Mouse (Mus musculus): Measurements from ENCODE around the gene Tmem192.

Tmem192 gene

DNA sequence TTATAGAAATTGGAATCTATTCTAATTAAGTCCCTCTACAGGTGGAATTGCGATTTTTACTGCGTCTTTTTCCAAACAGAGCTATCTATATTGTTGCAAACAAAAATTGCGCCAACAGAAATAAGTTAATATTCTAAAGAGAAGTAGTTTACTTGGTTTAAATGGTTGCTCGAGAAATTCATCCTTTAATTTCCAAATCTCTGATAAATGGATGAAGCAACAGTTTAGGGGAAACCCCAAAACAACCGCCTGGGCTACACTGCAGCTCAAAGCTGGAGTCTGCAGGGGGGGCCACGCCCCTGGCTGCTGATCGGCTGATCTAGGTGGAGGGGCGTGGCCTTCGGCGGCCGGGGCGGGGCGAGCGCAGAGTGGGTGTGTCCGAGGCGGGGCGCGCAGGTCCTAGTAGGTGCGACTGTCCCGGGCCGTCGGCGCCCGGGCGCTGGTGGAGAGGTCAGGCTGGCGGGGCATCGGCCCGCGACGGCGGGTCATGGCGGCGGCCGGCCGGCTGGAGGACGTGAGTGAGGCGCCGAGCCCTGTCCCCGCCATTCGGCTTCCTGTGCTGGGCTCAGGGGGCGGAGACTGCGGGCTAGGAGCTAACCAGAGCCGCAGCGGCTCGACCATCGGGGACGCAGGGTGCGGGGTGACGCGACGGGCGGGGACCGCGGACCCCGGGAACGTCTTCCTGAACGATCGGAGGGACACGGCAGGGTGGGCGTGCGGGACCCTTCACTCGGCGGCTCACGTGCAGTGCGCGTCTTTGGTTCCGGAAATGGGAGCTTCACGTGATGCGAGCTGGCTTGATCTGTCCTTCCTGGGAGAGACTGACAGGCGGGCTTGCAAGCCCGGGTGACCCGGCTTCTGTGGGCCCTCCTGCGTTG is at the start of gene Tmem192:
TSS of gene Tmem192 (plus strand) at position 366 of the 878 bp plus-strand sequence.
- peak; percentile 95 for DNase-seq (ENCODE audit: low read depth, low spot score)

- DNase-seq (ENCODE audit: low read depth, low spot score), result no peak
Observed at GRCm38 (mm10) chr8:64898710-64899109, 48.3 kb upstream of the Tmem192 start.

GRCm38 (mm10) chr8:64900645-64901044 is 46.3 kb upstream of the Tmem192 start:
- DNase-seq (ENCODE audit: low read depth, low spot score), result no peak

DNA sequence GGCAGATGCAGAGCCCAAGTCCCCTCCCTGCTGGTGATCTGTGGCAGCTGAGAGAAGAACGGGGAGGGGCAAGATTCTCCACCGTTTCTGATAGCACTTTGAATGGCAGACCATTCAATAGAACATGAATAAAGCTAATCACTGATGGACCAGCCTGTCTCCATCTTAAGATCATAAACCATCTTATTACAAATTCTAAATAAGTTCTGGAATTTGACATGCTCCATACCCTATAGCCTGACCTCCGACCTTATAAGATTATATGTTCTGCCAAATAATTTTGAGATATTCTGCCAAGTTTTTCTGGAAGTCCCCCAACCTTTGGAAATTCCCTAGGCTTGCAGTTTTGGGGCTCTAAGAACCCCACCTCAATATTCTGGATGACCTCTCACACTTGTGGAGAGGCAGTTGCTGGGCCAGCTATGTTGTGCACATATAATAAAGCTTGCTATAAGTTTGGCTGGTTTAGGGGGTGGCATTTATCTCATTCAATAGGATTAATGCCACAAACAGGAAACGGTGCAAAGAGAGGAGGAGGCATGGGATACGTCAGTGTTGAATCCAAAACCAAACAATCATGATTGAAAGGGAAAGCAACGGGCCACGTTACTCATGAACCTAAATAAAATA is 45.3 kb upstream of the Tmem192 start:
- DNase-seq (ENCODE audit: low read depth, low spot score), result no peak

DNA sequence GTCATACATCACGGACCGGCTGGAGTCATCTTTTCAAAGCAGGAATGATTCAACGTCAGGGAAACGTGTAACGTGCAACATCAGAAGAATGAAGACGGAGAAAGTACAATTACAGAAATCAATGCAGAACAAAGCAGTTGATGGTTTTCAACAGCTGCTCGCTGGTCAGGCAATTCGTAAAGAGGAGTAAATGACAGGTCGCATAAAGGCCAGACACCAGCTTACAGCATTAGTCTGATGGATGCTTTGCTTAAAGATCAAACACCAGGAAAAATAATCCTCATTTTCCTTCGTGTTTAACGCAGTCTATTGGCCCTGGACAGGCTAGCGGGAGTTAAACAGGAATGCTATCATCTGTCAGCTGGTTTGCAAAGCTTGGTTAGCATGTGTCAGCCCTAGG is 44.8 kb upstream of the Tmem192 start:
- no peak for DNase-seq (ENCODE audit: low read depth, low spot score)

DNA sequence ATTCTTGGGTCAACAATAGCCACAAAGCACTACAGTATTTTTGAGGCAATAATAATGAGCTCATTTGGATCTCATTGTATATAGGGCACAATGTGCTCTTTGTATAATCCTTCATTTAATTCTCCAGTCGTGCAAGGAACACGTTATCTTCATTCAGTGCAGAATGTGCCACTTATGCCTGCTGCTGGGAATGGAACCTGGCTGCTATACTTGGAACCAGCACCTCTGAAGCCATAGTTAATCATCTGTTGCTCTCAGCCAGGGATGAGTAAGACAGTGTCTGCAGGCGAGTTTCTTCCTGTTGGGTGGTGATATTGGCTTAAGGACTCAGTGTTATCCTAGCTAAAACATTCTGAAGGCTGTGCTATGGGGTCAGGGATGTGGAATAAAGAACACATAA is 43.2 kb upstream of the Tmem192 start:
- DNase-seq (ENCODE audit: low read depth, low spot score), result peak; percentile 74

- no peak for DNase-seq (ENCODE audit: low read depth, low spot score)
Observed at GRCm38 (mm10) chr8:64910026-64910425, 37.0 kb upstream of the Tmem192 start.

DNA sequence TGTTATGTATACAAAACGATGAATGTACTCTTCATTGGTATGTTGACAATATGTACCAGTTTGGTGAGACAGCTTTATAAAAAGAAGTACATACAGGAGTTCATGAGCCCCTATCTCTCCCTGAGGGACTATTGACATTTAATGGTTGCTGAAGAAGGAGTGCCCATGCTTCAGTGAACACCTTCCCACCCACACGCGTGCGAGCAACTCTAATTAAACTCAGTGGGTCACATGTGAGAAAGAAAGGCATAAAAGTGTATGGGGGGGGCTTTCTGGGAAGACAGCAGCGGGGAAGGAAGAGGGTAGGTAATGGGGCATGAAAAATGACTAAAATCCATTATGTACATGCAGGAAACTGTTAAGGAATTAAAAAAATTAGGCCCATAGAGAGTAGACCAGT is 30.2 kb upstream of the Tmem192 start:
- DNase-seq (ENCODE audit: low read depth, low spot score), result no peak

DNA sequence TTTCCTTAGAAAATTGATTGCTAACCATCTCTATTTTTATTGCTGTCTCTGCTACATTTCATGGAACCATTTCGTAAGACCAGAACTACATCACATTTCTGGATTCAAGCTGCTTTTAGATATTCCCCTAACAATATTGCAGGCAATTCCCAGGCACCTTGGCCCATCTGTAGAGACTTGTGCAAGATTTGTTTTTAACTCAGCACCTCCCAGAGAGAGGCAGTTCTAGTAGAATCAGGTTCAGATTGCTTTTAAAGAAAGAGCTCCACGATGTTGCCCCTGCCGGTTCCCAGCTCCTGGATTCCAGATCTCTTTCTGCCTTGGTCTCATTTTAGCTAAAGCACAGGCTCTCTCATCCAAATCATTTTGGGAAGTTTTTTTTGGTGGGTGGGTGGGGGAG is 23.7 kb upstream of the Tmem192 start:
- DNase-seq (ENCODE audit: low read depth, low spot score), result peak; percentile 51

DNA sequence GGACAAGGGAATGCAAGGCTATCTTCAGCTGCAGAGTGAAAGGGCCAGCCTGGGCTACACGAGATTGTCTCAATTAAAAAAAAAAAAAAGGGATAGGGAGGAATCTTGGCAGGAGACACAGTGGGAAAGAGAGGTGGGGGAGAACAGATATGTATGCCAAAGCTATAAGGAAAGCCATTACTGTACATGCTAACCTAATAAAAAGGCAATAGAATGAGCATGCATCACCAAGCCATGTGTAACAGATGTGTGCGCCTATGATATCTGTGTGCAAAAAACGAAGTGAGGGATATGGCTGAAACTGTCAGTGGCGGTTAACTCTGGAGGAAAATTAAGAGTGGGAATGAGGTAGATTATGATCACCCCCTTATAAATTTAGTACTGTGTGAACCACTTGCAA is 21.2 kb upstream of the Tmem192 start:
- DNase-seq (ENCODE audit: low read depth, low spot score), result no peak

DNA sequence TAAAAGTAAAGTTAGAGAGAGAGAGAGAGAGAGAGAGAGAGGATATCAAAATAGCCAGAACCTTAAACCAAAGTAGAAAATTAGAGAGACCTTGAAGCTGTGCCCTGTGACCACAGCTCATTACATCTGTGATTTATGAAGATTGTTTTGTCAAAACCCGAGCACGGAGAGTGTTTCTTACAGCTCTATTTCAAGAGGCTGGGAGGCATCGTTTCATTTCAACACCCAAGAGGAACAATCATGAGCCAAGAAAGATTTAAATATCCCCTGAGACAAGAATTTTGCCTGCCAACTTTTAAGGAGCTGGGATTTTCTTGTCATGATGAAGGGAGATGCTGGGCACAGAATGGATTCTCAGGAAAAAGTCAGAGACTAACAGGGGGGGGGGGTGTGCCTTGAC is 20.6 kb upstream of the Tmem192 start:
- DNase-seq (ENCODE audit: low read depth, low spot score), result peak; percentile 88

DNA sequence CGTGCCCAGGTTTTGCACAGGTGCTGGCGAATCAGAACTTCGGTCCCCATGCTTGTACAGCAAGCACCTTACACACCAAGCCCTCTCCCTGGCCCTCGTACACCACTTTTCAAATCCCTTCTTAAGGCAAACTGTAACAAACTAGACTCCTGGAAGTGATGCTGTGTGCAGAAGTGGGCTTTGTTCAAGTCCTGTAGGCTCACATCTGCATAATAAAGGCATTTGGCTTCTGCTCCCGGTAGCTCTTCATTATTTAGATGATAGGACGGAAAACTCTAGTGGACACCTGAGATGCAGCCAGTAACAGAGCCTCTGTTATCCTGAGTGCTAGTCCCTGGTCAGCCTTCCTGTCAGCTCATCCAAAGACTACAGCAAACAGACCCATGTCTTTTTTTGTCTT is 18.0 kb upstream of the Tmem192 start:
- no peak for DNase-seq (ENCODE audit: low read depth, low spot score)

DNA sequence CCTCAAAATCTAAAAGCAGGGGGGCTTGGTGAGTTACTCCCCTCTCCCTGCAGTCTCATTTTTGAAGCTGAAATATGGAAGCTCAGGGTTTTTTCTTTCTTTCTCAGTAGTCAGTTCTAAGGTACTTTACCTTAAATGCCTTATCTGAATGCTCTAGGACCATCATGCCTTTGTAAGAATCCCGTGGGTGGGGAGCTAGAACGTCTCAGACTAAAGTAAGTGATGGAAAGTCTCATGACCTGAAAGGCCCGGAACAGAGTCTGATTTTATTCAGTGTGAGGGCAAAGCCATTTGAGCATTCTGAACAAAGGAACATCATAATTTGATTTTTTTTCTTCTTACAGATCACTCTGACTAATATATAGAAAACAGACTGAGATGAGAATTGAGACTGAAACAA is 12.0 kb upstream of the Tmem192 start:
- DNase-seq (ENCODE audit: low read depth, low spot score), result peak; percentile 34

DNA sequence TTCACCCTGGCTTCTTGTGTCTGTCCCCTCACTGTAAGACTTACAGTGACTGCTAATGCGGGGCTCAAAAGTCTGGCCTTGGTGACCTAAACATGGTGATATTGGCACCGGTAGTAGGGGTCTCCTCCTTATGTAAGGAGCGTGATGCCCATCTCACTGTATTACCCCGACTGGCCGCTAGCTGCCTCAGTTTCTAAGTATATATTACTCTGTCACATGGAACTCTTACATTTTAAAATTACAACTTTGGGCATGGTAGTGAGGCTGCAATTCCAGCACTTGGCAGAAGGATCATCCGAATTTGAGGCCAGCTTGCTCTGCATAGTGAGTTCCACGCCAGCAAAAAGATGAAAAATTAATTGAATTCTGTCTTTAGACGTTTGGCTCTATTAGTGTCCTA is 6.0 kb upstream of the Tmem192 start:
- peak; percentile 12 for DNase-seq (ENCODE audit: low read depth, low spot score)

DNA sequence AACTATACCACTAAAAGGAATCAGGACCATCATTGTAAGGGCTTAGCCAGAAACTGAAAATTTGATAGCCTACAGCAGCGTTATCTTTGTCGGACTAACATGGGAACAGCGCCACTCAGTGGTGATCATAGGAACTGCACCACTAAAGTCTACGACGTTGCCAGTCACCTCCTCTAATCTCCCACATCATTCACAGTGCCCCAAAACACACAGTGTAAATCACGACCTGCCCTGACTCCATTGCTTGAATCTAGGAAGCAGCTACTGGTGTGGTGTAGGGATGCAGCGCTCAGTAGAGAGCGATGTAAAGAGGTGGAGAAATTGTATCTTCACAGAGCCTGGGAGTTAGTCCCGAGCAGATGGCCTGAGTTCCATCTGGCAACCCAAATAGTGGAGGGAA is 5.5 kb upstream of the Tmem192 start:
- peak; percentile 92 for DNase-seq (ENCODE audit: low read depth, low spot score)

DNA sequence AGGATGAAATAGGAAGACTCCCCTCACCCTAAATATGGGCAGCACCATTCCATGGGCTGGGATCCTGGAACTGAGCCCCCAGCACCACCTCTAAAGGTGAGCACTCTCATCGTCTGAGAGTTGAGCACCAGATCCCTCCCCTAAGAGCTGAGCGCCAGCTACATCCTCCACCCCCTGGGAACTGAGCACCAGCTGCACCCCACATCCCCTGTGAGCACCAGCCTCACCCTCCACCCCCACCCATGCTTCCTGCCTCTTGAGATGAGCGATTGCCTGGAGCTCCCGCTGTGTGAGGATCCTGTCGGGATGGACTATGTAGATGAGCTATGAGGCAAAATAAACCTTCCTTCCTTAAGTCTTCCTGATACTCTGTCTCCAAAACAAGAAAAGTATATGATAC is 4.0 kb upstream of the Tmem192 start:
- peak; percentile 82 for DNase-seq (ENCODE audit: low read depth, low spot score)

DNA sequence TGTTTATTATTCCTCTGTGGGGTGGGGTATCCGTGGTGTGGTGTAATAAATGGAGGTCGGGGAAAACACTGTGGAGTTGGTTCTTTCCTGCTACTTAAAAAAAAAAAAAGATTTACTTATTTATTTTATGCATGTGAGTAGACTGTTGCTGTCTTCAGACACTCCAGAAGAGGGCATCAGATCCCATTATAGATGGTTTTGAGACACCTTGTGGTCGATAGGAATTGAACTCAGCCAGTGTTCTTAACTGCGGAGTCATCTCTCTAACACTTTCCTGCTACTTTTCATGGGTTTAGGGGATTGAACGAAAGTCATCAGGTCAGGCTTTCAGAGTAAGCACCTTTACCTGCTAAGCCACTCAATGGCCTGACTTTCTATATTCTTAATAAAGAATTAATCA is 2.2 kb upstream of the Tmem192 start:
- peak; percentile 51 for DNase-seq (ENCODE audit: low read depth, low spot score)

GRCm38 (mm10) chr8:64945606-64946005 is 1.4 kb upstream of the Tmem192 start:
- no peak for DNase-seq (ENCODE audit: low read depth, low spot score)

- peak; percentile 16 for DNase-seq (ENCODE audit: low read depth, low spot score)
Observed at GRCm38 (mm10) chr8:64946441-64946819, 555 bp upstream of the Tmem192 start.

DNA sequence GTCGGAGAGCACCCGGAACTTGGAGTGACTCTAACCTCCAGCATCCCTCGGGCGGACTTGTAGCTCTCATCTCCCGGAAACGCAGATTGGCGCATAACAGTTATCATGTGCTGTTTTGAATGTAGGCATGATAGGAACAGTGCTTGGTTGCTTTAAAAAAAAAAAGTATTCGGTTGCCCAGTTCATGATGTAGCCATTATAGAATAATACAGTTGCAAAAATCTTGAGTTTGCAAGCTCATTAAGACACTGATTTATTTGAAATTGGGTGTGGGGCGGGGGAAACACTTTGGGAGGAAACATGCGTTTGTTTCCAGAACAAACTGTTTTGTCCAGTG is 681 bp downstream of the Tmem192 start:
- no peak for DNase-seq (ENCODE audit: low read depth, low spot score)

DNA sequence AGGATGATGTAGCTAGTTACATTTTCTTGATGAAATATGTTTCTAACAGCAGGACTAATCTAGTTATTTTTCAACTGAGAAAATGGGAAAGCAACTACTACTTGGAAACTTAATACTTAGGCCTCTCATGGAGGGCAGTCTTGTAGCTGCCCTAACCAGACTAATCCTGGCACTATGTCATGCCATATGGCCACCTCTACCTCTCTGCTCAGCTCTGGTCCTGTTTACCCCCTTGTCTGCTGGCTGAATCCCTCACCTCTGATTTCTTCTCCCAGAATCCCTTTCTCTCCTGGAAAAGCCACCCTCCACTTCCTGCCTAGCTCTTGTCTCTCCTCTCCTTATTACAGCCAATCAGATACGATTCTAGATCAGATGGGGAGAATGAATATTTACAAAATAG is 1.4 kb downstream of the Tmem192 start:
- peak; percentile 85 for DNase-seq (ENCODE audit: low read depth, low spot score)

- no peak for DNase-seq (ENCODE audit: low read depth, low spot score)
Observed at GRCm38 (mm10) chr8:64952101-64952500, 5.1 kb downstream of the Tmem192 start.

DNA sequence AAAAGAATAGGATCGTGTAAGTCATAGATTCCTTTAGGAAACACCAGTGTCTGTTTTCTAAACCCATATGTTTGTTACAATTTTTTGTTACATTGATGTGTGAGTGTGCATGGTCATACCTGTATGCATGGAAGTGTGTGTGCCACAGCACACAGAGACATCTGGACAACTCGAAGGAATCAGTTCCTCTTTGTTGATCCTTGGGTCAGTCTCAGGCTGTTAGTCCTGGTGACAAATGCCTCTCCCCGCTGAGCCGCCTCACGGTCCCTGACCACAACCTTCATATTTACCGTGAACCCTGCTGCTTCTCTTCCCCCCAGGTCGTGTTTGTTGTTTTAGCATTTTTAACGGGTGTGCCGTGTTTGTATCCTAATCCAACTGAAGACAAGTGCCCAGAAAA is 12.0 kb downstream of the Tmem192 start:
- no peak for DNase-seq (ENCODE audit: low read depth, low spot score)
